Mouse (Mus musculus): Measurements from ENCODE around the gene Ralgapa2.

DNA sequence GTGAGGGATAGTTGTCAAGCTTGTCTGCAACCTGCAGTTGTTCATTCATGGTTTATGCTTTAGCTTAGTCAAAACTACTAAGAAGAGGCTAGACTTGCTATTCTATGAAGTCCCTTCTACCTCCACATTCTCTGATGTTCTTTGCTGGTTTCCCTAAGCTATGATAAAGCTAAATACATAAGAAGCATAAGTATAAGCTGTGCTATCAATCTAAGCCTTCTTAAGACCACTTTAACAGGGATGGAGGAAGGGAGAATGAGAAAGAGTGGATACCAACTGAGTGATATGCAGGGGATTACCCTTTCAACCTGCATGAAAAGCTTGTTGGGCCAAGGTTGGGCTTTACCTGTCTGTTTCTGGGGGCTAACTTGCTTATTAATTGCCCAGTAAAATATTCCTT, 256.5 kb downstream of the Ralgapa2 start:
- TF ChIP-seq CTCF (IDR thresholded peaks at IDR 0.05 in 2 of 3, conservative IDR thresholded peaks at IDR 0.05 in 1 of 3; ENCODE audit: control insufficient read depth in 1 of 3, insufficient read depth in 1 of 3, low read depth in 2 of 3, low read length in 3 of 3, poor library complexity in 1 of 3, severe bottlenecking in 1 of 3) (no peak), POLR2AphosphoS2 (IDR thresholded peaks at IDR 0.05; ENCODE audit: low read length) (no peak), POLR2A (IDR thresholded peaks at IDR 0.05; ENCODE audit: control insufficient read depth in 1 of 2, insufficient read depth in 1 of 2, low read depth in 1 of 2, low read length in 2 of 2, poor library complexity in 1 of 2) (no peak)
